Mouse (Mus musculus) spleen, adult 18-20 months (tissue): ENCODE measurements around the gene Cacnb4.

ENCODE experiments used
- DNase-seq, 2 experiments: peaks; one replicate each; pipeline ENCODE4 v3.0.0; 2022; ENCODE audit warnings: mixed read lengths in 2 of 2

Cacnb4 gene

DNA sequence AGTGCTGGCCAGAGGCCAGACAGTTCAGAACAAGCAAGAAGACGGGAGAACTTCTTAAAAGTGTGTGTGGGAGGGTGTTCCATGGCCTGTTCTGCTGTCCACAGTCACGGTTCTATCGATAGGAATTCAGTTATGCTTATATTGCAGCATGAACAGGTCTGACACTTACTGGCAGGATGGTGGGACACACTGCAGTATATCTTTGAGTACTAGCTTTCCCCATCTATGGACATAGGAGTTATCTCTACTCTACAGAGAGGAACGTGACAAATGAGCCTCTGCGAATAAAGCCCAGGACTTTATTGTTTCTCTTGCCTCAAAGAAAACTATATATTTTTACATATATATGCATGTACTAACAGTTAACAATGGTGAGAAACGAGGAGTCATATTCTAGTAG, 209.0 kb downstream of the Cacnb4 start:
- no peak for DNase-seq

- no peak for DNase-seq
Observed at GRCm38 (mm10) chr2:52461206-52461967, 215.2 kb downstream of the Cacnb4 start.

DNA sequence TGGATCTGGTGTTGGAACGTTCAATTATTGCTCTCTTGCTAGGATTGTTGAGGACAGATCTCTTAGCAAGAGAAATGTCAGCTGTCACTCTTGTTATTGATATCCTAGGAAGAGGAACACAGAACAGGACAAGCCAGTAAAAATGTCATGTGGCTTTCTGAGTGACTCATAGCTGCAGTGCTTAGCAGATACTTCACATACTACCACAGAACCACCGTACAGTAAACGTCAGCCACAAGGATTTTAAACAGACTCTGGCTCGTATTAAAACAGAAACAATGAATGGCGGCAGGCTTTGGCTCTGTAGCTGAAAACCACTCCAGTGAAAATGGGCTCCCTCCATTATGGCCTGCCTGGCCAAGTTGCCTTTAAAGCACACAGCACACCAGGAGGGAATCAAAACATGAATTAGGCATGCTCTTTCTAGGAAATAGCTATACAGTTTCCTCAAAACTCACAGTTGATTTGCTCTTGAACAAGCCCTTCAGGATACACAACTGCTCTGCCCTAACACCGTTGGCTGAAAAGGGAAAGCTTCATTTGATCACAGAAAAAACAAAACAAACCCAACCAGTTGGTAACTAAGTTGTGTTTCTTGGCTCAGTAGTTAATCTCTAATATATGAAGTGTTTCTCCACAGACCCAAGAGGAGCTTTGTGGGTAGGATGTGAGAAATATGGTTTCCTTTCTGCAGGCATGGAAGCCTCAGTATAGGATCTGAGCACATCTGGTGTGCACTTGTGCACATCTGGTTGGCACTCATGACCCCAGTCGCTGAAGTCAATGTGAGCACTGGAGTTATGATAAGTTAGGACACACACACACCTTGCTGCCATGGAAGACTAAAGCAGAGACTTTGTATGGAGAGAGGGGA, 220.8 kb downstream of the Cacnb4 start:
- DNase-seq: no peak

GRCm38 (mm10) chr2:52449818-52450217, 226.8 kb downstream of the Cacnb4 start:
- no peak for DNase-seq

DNA sequence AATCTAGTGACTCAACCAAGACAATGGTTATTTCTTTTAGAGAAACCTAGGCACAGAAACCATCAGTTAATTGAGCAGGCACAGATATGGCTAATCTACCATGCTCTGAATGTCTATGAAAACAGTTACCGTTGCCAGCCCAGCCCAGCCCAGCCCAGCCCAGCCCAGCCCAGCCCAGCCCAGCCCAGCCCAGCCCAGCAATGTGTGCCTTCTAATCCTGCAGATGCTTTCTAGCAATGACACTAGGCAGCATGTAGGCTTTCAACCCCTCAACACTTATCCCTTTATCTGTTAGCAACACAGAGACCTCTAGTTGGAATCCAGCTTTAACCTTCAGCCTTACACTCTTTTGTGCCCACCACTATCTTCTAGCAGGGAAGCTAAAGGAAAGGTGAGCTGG, 227.7 kb downstream of the Cacnb4 start:
- DNase-seq: no peak

GRCm38 (mm10) chr2:52446648-52447047, 230.0 kb downstream of the Cacnb4 start:
- no peak for DNase-seq

- DNase-seq: no peak
Observed at GRCm38 (mm10) chr2:52442125-52442524, 234.5 kb downstream of the Cacnb4 start.

GRCm38 (mm10) chr2:52440420-52441015, 236.1 kb downstream of the Cacnb4 start:
- no peak for DNase-seq

- no peak for DNase-seq
Observed at GRCm38 (mm10) chr2:52438437-52438836, 238.2 kb downstream of the Cacnb4 start.

GRCm38 (mm10) chr2:52438013-52438412, 238.6 kb downstream of the Cacnb4 start:
- DNase-seq: no peak

DNA sequence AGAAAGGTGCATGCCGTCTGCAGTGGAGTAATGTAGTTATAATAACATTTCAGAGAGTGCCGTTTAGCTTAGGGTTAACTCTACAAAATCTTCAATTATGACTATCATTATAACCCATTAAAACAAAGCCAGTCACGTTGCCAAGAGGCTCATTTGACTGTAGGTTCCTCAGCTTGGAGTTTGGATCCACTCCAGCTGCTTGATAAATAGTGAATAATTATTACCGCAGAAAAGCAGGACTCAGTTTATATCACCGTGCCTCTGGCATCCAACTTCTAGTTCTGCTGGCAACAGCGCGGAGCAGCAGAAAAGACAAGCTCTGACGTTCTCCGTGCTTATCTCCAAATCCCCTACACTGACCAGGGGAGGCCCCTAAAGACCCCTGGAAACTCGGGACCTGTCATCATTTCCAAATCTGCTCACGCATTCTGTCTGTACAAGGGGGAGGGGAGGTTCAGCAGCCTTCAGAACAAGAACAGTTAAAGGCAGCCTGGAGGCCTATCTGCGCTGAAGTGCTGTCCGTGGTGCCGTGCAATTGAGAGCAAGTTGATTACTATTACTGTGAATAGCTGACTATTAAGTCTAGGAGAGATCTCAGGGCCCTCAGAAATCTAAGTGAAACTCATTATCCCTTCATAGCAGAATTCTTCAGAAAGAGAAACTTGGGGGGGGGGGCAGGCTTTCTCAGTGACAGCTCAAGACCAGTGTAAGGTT, 240.6 kb downstream of the Cacnb4 start:
- no peak for DNase-seq

DNA sequence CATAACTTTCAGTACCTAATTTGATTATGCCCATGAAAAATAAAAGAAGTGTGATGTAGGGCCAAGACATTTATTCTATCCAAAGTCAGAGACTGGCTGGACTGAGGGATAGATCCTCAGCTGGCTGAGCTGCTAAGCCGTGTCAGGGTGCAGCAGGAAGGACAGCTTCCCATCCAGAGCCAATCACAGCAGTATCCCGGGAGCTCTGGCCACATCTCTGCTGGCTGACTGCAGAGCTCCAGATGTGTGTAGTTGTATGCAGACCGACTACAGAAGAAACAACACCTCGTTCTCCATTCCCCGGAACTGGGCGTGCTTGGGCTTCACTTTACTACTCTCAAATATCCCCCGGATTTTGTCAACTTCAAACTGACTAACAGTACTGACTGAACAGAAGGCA, 243.3 kb downstream of the Cacnb4 start:
- no peak for DNase-seq

- no peak for DNase-seq
Observed at GRCm38 (mm10) chr2:52427383-52427782, 249.2 kb downstream of the Cacnb4 start.

DNA sequence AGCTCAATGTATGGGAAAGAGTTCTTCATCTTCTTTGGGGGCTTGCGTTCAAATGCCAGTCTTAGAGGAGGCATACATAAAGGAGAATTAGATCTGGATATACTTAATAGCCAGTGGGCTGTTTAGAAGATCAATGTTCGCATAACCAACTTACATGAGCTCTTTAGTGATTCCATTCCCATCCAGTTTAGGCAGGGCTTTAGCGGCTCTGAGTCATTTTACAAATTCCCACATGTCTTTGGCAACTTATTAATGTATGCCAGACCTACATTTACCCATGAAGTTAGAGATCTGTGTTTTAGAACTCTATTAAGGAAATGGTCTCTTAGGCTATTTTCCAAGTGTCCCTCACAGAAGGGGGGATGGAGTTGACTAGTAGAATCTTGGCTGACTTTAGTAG, 250.6 kb downstream of the Cacnb4 start:
- DNase-seq: no peak

- DNase-seq: no peak
Observed at GRCm38 (mm10) chr2:52425523-52425795, 251.2 kb downstream of the Cacnb4 start.

- peak; percentile 93 to 95 for DNase-seq
Observed at GRCm38 (mm10) chr2:52424747-52425522, 251.7 kb downstream of the Cacnb4 start, which contains the start of gene Arl5a. TSS of gene Arl5a (minus strand) at chr2:52424901.

- no peak for DNase-seq
Observed at GRCm38 (mm10) chr2:52424248-52424728, 252.3 kb downstream of the Cacnb4 start.

GRCm38 (mm10) chr2:52423611-52424247, 252.9 kb downstream of the Cacnb4 start:
- no peak for DNase-seq

DNA sequence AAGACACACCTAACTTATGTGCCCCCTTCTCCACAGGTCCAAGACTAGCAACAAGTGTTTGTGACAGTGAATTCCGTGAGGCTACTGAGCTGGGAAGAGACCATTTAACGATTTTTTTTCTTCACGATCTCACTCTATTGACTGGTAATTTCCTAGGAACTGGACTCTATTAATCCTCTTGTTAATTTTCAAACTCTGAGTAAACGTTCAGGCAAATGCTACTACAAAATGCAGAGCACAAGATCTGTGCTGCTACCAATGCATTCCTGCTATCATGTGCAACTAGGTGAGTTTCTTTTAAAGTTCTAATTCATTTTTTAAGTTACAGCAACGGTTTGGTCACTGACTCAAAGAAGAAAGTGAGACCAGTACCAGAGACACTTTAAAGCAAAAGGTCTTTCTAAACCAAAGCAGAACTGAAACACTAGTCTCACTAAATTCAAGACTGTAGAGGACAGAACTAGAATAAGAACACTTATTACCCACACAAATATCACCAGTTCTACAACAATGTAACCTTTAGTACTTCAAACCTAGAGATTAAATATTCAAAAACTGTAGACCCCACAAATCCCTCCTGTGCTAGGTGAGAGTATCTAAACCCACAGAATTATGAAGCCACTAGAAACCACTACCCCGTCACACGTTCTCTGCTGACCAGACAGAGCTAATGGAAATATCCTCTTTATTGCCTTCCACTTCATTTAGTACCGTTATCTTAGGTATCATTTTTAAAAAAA, 253.6 kb downstream of the Cacnb4 start:
- no peak for DNase-seq

DNA sequence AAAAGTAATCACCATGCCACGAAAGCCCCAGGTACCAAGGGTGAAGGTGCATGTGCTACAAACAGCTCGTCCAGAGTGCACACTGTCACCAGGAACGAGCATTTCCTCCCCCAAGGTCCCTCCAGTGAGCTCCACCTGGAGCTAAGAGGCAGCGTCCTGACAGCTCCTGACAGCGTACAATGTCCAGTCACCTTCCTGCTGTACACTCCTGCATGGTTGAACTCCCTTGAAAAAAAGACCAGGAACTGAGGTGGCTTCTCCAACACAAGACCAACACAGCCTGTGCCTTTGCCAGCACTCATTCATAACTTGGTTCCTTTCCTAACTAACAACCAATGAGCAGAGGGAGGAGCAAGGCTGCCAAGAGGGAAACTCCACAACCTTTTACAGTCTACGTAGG, 255.4 kb downstream of the Cacnb4 start:
- no peak for DNase-seq
